Mouse (Mus musculus): ENCODE measurements at regions not wholly inside any gene's neighbourhood (a gene's known extent, or its start where the extent isn't known, plus 50 kb on each side); places are given as distances from the start of the nearest gene placed in this dataset.

- 87% methylated on average over 8 of the region's 8 CpGs for WGBS
- no peaks in the 10 kb centered on the region for H3K27me3 ChIP-seq
- H3K36me3 ChIP-seq (ENCODE audit: poor library complexity, severe bottlenecking), result no peaks in the 10 kb centered on the region
- no peak overlapping the region for H3K4me2 ChIP-seq
- no peak overlapping the region for H3K4me3 ChIP-seq
- H3K4me1 ChIP-seq, result no peaks in the 10 kb centered on the region
- H3K9me3 ChIP-seq (replicated peaks), result no peaks in the 10 kb centered on the region
- H3K9ac ChIP-seq, result no peak overlapping the region
- no peak for ATAC-seq
- H3K27ac ChIP-seq, result no peak overlapping the region
These were observed 307.1 kb downstream of the Ptpru start for GRCm38 (mm10) chr4:131531003-131531402.

GRCm38 (mm10) chr4:131534831-131535230, 303.3 kb downstream of the Ptpru start:
- Histone ChIP-seq H3K9ac (no peak overlapping the region), H3K27ac (no peak overlapping the region), H3K4me2 (no peak overlapping the region), H3K9me3 (replicated peaks) (no peaks in the 10 kb centered on the region), H3K36me3 (ENCODE audit: poor library complexity, severe bottlenecking) (no peaks in the 10 kb centered on the region), H3K27me3 (no peaks in the 10 kb centered on the region), H3K4me3 (no peak overlapping the region), H3K4me1 (0 out of 2 replicates have a peak, but pooled peaks cover 4% of the 10 kb centered on the region)
- 85% methylated on average over 6 of the region's 6 CpGs for WGBS
- ATAC-seq, result no peak

GRCm38 (mm10) chr4:131538237-131538636, 299.9 kb downstream of the Ptpru start:
- Histone ChIP-seq H3K4me1 (peaks cover 11% of the 10 kb centered on the region), H3K4me3 (no peak overlapping the region), H3K36me3 (ENCODE audit: poor library complexity, severe bottlenecking) (no peaks in the 10 kb centered on the region), H3K27me3 (no peaks in the 10 kb centered on the region), H3K4me2 (no peak overlapping the region), H3K9ac (no peak overlapping the region), H3K9me3 (replicated peaks) (no peaks in the 10 kb centered on the region), H3K27ac (no peak overlapping the region)
- WGBS, result 43% methylated on average over 4 of the region's 4 CpGs
- no peak for ATAC-seq

DNA sequence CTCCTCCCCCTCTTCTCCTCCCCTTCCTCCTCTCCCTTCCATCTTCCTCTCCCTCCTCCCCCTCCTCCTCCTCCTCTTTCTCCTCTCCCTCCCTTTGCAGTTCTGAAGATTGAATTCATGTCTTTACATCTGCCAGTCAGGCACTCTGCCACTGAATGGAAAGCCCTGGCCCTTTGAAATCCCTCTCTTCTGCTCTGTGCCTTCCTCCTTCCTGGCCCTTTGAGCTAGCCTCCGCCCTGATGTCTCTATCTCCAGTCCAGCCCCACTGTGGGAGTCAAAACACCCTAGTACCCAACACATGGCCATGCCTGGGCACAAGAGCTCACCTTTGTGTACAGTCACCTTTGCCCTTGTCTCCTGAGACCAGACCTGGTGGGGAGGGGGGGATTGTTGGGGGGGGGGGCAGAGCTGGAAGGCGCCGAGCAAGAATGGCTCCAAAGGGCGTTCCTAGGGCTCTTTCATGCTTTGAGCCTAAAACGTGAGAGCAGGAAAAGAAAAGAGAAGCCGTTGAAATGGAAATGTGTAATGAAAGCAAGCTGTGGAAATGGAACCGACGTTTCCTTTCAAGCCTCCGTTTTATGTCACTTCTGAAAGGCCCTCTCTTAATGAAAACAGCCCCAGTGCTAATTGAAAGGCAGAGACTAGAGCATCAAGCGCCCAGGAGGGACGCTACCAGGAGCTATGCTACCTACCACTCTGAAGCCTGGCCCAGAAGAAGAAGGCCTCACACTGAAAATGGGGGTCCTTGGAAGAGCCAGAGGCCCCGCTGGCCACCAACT, 291.5 kb downstream of the Ptpru start:
- peak overlapping the region; percentile 16; the same call in 1 of the 2 replicates for H3K4me2 ChIP-seq
- no peak overlapping the region for H3K4me3 ChIP-seq
- ATAC-seq, result no peak
- H3K27me3 ChIP-seq, result no peaks in the 10 kb centered on the region
- peaks cover 11% of the 10 kb centered on the region for H3K4me1 ChIP-seq
- no peak overlapping the region for H3K9ac ChIP-seq
- H3K9me3 ChIP-seq (replicated peaks), result no peaks in the 10 kb centered on the region
- H3K36me3 ChIP-seq (ENCODE audit: poor library complexity, severe bottlenecking), result no peaks in the 10 kb centered on the region
- H3K27ac ChIP-seq, result no peak overlapping the region; the same call in 1 of the 2 replicates
- 23% methylated on average over 12 of the region's 12 CpGs for WGBS

GRCm38 (mm10) chr4:131549581-131549980, 288.5 kb downstream of the Ptpru start:
- no peak for ATAC-seq
- 84% methylated on average over 12 of the region's 12 CpGs for WGBS
- Histone ChIP-seq H3K9ac (no peak overlapping the region), H3K4me1 (peaks cover 11% of the 10 kb centered on the region), H3K4me3 (no peak overlapping the region), H3K27me3 (no peaks in the 10 kb centered on the region), H3K36me3 (ENCODE audit: poor library complexity, severe bottlenecking) (no peaks in the 10 kb centered on the region), H3K4me2 (no peak overlapping the region), H3K9me3 (replicated peaks) (no peaks in the 10 kb centered on the region), H3K27ac (no peak overlapping the region)

GRCm38 (mm10) chr4:131558513-131558912, 279.6 kb downstream of the Ptpru start:
- no peaks in the 10 kb centered on the region for H3K36me3 ChIP-seq (ENCODE audit: poor library complexity, severe bottlenecking)
- no peak overlapping the region for H3K4me3 ChIP-seq
- no peak overlapping the region for H3K27ac ChIP-seq
- no peaks in the 10 kb centered on the region for H3K27me3 ChIP-seq
- H3K4me2 ChIP-seq, result no peak overlapping the region
- H3K9ac ChIP-seq, result no peak overlapping the region
- no peak for ATAC-seq
- H3K4me1 ChIP-seq, result no peaks in the 10 kb centered on the region
- 86% methylated on average over 5 of the region's 5 CpGs for whole genome bisulfite sequencing
- no peaks in the 10 kb centered on the region for H3K9me3 ChIP-seq (replicated peaks)

- Histone ChIP-seq H3K36me3 (ENCODE audit: poor library complexity, severe bottlenecking) (no peaks in the 10 kb centered on the region), H3K4me1 (peaks cover 8% of the 10 kb centered on the region; the same call in 1 of the 2 replicates), H3K4me3 (no peak overlapping the region), H3K27me3 (no peaks in the 10 kb centered on the region), H3K9me3 (replicated peaks) (no peaks in the 10 kb centered on the region), H3K27ac (no peak overlapping the region), H3K9ac (no peak overlapping the region), H3K4me2 (no peak overlapping the region)
- ATAC-seq, result no peak
- WGBS, result 68% methylated on average over 4 of the region's 4 CpGs
These were observed 274.2 kb downstream of the Ptpru start for GRCm38 (mm10) chr4:131563851-131564250.

DNA sequence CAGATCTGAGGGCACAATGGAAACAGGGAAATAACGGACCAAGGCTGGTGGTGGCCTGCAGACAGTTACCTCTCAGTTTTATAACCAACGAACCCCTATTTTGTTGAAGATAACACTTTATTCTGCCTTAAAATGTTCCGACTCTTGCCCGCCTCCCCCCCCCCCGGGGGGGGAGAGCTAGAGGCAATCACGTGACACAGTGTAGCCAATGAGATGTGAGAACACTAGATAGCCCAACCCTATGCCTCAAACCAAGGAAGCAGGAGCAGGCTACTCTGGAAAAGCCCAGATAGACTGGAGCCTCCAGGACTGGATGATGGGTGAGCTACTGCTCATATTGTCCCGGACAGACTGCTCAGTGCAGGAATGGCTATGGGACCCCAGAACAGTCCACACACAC, 272.9 kb downstream of the Ptpru start:
- no peak for ATAC-seq
- no peak overlapping the region for H3K4me3 ChIP-seq
- 88% methylated on average over 7 of the region's 7 CpGs for WGBS
- H3K27ac ChIP-seq, result no peak overlapping the region
- H3K9me3 ChIP-seq (replicated peaks), result no peaks in the 10 kb centered on the region
- H3K4me1 ChIP-seq, result peaks cover 8% of the 10 kb centered on the region; the same call in 1 of the 2 replicates
- H3K27me3 ChIP-seq, result no peaks in the 10 kb centered on the region
- H3K4me2 ChIP-seq, result no peak overlapping the region
- no peaks in the 10 kb centered on the region for H3K36me3 ChIP-seq (ENCODE audit: poor library complexity, severe bottlenecking)
- H3K9ac ChIP-seq, result no peak overlapping the region

DNA sequence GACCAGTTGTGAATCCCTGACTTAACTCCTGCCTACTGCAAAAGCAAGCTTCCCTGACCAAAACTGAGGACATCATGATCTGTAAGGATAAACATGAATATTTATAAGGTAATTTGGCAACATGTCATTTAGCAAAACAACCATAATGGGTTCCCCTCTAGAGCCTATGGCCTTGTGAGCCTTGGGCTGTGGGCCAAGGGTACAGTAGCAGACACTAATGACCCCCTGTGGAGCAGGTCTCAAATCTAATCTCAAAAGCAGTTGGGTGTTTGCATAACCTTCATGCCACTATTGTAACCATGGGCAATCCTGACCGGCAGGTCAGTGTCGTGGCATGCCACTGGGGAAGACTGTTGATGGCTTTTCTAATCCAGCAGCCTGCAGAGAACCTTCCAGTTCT, 270.8 kb downstream of the Ptpru start:
- Histone ChIP-seq H3K9ac (no peak overlapping the region), H3K36me3 (ENCODE audit: poor library complexity, severe bottlenecking) (no peaks in the 10 kb centered on the region), H3K27me3 (no peaks in the 10 kb centered on the region), H3K27ac (no peak overlapping the region), H3K4me3 (no peak overlapping the region), H3K4me1 (peaks cover 8% of the 10 kb centered on the region; the same call in 1 of the 2 replicates), H3K9me3 (replicated peaks) (no peaks in the 10 kb centered on the region), H3K4me2 (no peak overlapping the region)
- ATAC-seq, result no peak
- 28% methylated on average over 2 of the region's 2 CpGs for WGBS

- no peak for ATAC-seq
- H3K4me3 ChIP-seq, result no peak overlapping the region
- H3K4me1 ChIP-seq, result 0 out of 2 replicates have a peak, but pooled peaks cover 5% of the 10 kb centered on the region
- no peaks in the 10 kb centered on the region for H3K9me3 ChIP-seq (replicated peaks)
- no peak overlapping the region for H3K9ac ChIP-seq
- 55% methylated on average over 5 of the region's 5 CpGs for WGBS
- no peak overlapping the region for H3K27ac ChIP-seq
- no peaks in the 10 kb centered on the region for H3K27me3 ChIP-seq
- no peak overlapping the region for H3K4me2 ChIP-seq
- no peaks in the 10 kb centered on the region for H3K36me3 ChIP-seq (ENCODE audit: poor library complexity, severe bottlenecking)
These were observed 268.9 kb downstream of the Ptpru start for GRCm38 (mm10) chr4:131569156-131569555.

DNA sequence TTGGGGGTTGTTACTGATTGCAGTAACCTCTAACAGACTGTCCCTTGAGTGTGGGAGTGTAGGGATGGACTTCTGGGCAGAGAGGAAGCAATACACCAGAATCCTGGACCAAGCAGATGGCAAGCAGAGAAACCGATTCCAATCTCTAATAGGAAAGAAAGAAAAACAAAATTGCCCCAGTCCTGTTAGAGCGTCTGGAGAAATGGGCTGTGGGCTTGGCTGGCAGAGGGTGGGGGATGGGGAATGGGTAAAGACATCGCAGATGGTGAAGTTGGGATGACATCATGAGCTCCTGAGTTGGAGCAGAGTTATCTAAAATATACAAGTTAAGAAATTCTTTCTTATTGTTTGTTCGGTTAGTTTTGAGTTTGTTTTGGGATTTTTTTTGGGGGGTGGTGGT, 260.5 kb downstream of the Ptpru start:
- no peak for ATAC-seq
- Histone ChIP-seq H3K4me2 (no peak overlapping the region), H3K27ac (no peak overlapping the region), H3K36me3 (ENCODE audit: poor library complexity, severe bottlenecking) (no peaks in the 10 kb centered on the region), H3K9ac (no peak overlapping the region), H3K27me3 (peaks cover 11% of the 10 kb centered on the region), H3K4me1 (no peaks in the 10 kb centered on the region), H3K9me3 (replicated peaks) (no peaks in the 10 kb centered on the region), H3K4me3 (no peak overlapping the region)
- 65% methylated on average over 4 of the region's 4 CpGs for WGBS

DNA sequence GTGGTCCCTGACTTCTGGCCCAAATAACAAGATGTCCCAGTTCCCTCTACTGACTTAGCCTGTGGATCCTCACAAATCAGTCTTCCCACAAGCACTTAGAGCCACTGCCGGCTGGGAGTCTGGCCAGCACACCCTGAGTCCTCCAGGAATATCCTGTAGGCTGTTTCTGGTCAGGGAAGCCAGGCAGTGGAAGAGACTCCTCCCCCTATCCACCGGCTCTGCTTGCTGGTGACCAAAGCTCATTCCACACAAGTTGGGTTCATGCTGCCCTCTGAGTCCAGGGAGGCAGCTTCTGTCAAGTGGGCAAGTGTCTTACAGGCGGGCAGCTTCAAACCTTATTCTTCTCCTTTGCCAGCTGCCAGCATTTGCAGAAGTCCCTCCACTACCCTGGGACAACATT, 252.1 kb downstream of the Ptpru start:
- no peak for ATAC-seq
- Histone ChIP-seq H3K9me3 (replicated peaks) (no peaks in the 10 kb centered on the region), H3K9ac (no peak overlapping the region), H3K4me1 (no peaks in the 10 kb centered on the region), H3K27ac (no peak overlapping the region), H3K4me3 (no peak overlapping the region), H3K4me2 (no peak overlapping the region), H3K36me3 (ENCODE audit: poor library complexity, severe bottlenecking) (no peaks in the 10 kb centered on the region), H3K27me3 (peaks cover 30% of the 10 kb centered on the region)
- 77% methylated on average over 3 of the region's 3 CpGs for WGBS

- 70% methylated on average over 7 of the region's 7 CpGs for WGBS
- H3K4me3 ChIP-seq, result no peak overlapping the region
These were observed 250.6 kb downstream of the Ptpru start for GRCm38 (mm10) chr4:131587536-131587935.

More at GRCm38 (mm10) chr4:131587536-131587935, 250.6 kb downstream of the Ptpru start:
- Histone ChIP-seq H3K9ac (no peak overlapping the region), H3K27ac (no peak overlapping the region), H3K4me1 (no peaks in the 10 kb centered on the region), H3K36me3 (ENCODE audit: poor library complexity, severe bottlenecking) (no peaks in the 10 kb centered on the region), H3K9me3 (replicated peaks) (no peaks in the 10 kb centered on the region), H3K4me2 (no peak overlapping the region), H3K27me3 (peaks cover 30% of the 10 kb centered on the region)
- ATAC-seq, result no peak

Data from forebrain, embryonic 13.5 days (tissue).